Comparison of ENCODE assay signal across 10 mouse cellular contexts in genomic region chr6:22026761-22027594, GRCm38 (mm10). TPM values are rescaled to one million over a fixed set of nuclear protein-coding genes. Genes with fewer than 3 reads are reported as not detected.
DNase-seq lines count a peak whose midpoint lies in the region; ATAC-seq lines count a peak whose summit lies in the region.
"Had no signal": no experiment of that assay in that cellular context is flagged by ENCODE, and none has a peak within 500 bp of the region (broad histone marks: within the 10 kb centered on the region; RNA-seq: fewer than 3 reads in every experiment).

No protein-coding gene starts in this region.

- 50% methylated on average over 9 of the region's 9 CpGs for WGBS in kidney, embryonic 14.5 days
- 67% methylated on average over 9 of the region's 9 CpGs for WGBS in neural tube, embryonic 11.5 days
- WGBS in forebrain, embryonic 13.5 days: 58% methylated on average over 9 of the region's 9 CpGs

- no peaks in the 10 kb centered on the region for H3K27me3 ChIP-seq in kidney, embryonic 14.5 days (ENCODE audit: control insufficient read depth, insufficient read depth, low read length)
- no peaks in the 10 kb centered on the region for H3K27me3 ChIP-seq in neural tube, embryonic 11.5 days (ENCODE audit: control insufficient read depth, insufficient read depth, low read length)
- no peaks in the 10 kb centered on the region for H3K27me3 ChIP-seq in forebrain, embryonic 13.5 days
- H3K27me3 ChIP-seq: hindbrain, embryonic 12.5 days had no signal

- DNase-seq in kidney, adult 11 months: no peak
- DNase-seq in neural tube, embryonic 11.5 days (ENCODE audit: low spot score): no peak
- DNase-seq in neural tube, embryonic 10.5 days (ENCODE audit: extremely low spot score, low spot score): no peak
- DNase-seq in cerebellum, postnatal 36 days: no peak
- DNase-seq in adrenal gland, adult (ENCODE audit: inconsistent age in 2 of 2, low spot score in 1 of 2): no peak
- DNase-seq: thymus, adult 2 months had no signal

- H3K36me3 ChIP-seq in kidney, embryonic 14.5 days (ENCODE audit: control insufficient read depth, insufficient read depth, low read length): no peaks in the 10 kb centered on the region
- H3K36me3 ChIP-seq in neural tube, embryonic 11.5 days (ENCODE audit: control insufficient read depth, insufficient read depth, low read length): no peaks in the 10 kb centered on the region
- H3K36me3 ChIP-seq in forebrain, embryonic 13.5 days (ENCODE audit: poor library complexity, severe bottlenecking): no peaks in the 10 kb centered on the region
- H3K36me3 ChIP-seq: hindbrain, embryonic 12.5 days had no signal

- no peak for ATAC-seq in kidney, embryonic 14.5 days (ENCODE audit: low FRiP score, low TSS enrichment)
- peak; percentile 27; the same call in 1 of the 2 replicates for ATAC-seq in neural tube, embryonic 11.5 days (ENCODE audit: insufficient read depth, low FRiP score, low TSS enrichment)
- peak; percentile 64 for ATAC-seq in forebrain, embryonic 13.5 days
- no peak for ATAC-seq in monocyte, adult 5-6 weeks (replicated peaks; ENCODE audit: insufficient number of reproducible peaks, low FRiP score, low TSS enrichment, poor library complexity, severe bottlenecking)

- H3K4me1 ChIP-seq in kidney, embryonic 14.5 days (ENCODE audit: control insufficient read depth, insufficient read depth, low read length): peaks cover 10% of the 10 kb centered on the region; the same call in 1 of the 2 replicates
- H3K4me1 ChIP-seq in neural tube, embryonic 11.5 days (ENCODE audit: control insufficient read depth, insufficient read depth, low read length): no peaks in the 10 kb centered on the region
- peaks cover 9% of the 10 kb centered on the region for H3K4me1 ChIP-seq in forebrain, embryonic 13.5 days

- no peak overlapping the region for H3K9ac ChIP-seq in kidney, embryonic 14.5 days (ENCODE audit: low read depth, low read length)
- H3K9ac ChIP-seq in neural tube, embryonic 11.5 days (ENCODE audit: low read length): no peak overlapping the region
- no peak overlapping the region for H3K9ac ChIP-seq in forebrain, embryonic 13.5 days
- H3K9ac ChIP-seq: hindbrain, embryonic 12.5 days had no signal

- H3K27ac ChIP-seq in kidney, embryonic 14.5 days (ENCODE audit: low read depth, low read length): peak overlapping the region; percentile 42; the same call in 1 of the 2 replicates
- no peak overlapping the region for H3K27ac ChIP-seq in neural tube, embryonic 11.5 days (ENCODE audit: low read depth, low read length)
- no peak overlapping the region for H3K27ac ChIP-seq in forebrain, embryonic 13.5 days

- H3K4me2 ChIP-seq in kidney, embryonic 14.5 days (replicated peaks; ENCODE audit: low read depth, low read length): no peak overlapping the region
- H3K4me2 ChIP-seq in neural tube, embryonic 11.5 days (ENCODE audit: low read depth): no peak overlapping the region
- H3K4me2 ChIP-seq in forebrain, embryonic 13.5 days: no peak overlapping the region

- no peaks in the 10 kb centered on the region for H3K9me3 ChIP-seq in kidney, embryonic 14.5 days (ENCODE audit: control insufficient read depth, low read length)
- no peaks in the 10 kb centered on the region for H3K9me3 ChIP-seq in neural tube, embryonic 11.5 days (ENCODE audit: control insufficient read depth, low read length)
- H3K9me3 ChIP-seq in forebrain, embryonic 13.5 days (replicated peaks): no peaks in the 10 kb centered on the region
- H3K9me3 ChIP-seq: hindbrain, embryonic 12.5 days had no signal

- H3K4me3 ChIP-seq in kidney, embryonic 14.5 days (ENCODE audit: low read length): no peak overlapping the region
- H3K4me3 ChIP-seq in neural tube, embryonic 11.5 days (ENCODE audit: low read depth, low read length): no peak overlapping the region
- no peak overlapping the region for H3K4me3 ChIP-seq in forebrain, embryonic 13.5 days

RNA-seq across cellular contexts. Expression of gene Cped1, which starts 41.3 kb away (rescaled TPM):
- polyA plus RNA-seq in kidney, embryonic 14.5 days (2014; fragmentation: Nextera tagmentation; extraction: Ambion mirVana): 59.7 and 67.9 TPM in 2 replicates
- 10.1 and 10.4 TPM in 2 replicates for polyA plus RNA-seq in neural tube, embryonic 11.5 days (2014; fragmentation: Nextera tagmentation; extraction: Ambion mirVana)
- polyA plus RNA-seq in forebrain, embryonic 13.5 days (2015; fragmentation: Nextera tagmentation; extraction: Ambion mirVana): 2.7 and 3.0 TPM in 2 replicates
- 0.49 to 1.8 TPM (median 1.6 TPM) in 3 replicates for total RNA-seq in monocyte, adult 5-6 weeks (2017)

Comparison
In these comparisons a context has a peak if more than half of its experiments do, and no peak if none do; other contexts are left out.
1. ATAC-seq: peak in neural tube, embryonic 11.5 days (single experiment) and forebrain, embryonic 13.5 days (single experiment); none in kidney, embryonic 14.5 days (single experiment) and monocyte, adult 5-6 weeks (single experiment).